Mouse (Mus musculus): ENCODE results near the gene Gabrb3.

Gabrb3 gene

GRCm38 (mm10) chr7:57419392-57419791 lies at the start of gene Gabrb3:
Gabrb3 (plus strand) TSS chr7:57419692.
- no peak for DNase-seq (ENCODE audit: low spot score in 2 of 2)

- DNase-seq (ENCODE audit: low spot score in 2 of 2) = peak in 1 of 2 experiments; percentile 72
Measured at GRCm38 (mm10) chr7:57384112-57384511, 35.4 kb upstream of the Gabrb3 start.

GRCm38 (mm10) chr7:57386517-57387340 lies 32.8 kb upstream of the Gabrb3 start, which contains the start of gene Gabrg3:
Gabrg3 (minus strand) TSS chr7:57387188.
- peak in 1 of 2 experiments; percentile 47 for DNase-seq (ENCODE audit: low spot score in 2 of 2)

DNA sequence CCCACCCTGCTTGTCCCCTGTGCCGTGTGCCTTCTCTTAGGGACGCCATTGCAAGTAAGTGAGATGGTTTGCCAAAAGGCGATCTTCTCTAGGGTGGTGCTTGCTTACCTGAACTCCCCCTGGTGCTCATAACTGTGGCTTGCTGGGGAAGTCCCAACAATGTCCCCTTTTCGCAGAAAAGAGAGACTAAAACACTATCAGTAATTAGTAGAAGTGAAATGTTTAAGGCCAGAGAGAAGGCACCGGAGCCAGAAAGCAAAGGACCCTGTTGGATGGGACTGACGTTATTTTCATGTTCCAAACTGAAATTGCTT lies 32.2 kb upstream of the Gabrb3 start:
- no peak for DNase-seq (ENCODE audit: low spot score in 2 of 2)

DNA sequence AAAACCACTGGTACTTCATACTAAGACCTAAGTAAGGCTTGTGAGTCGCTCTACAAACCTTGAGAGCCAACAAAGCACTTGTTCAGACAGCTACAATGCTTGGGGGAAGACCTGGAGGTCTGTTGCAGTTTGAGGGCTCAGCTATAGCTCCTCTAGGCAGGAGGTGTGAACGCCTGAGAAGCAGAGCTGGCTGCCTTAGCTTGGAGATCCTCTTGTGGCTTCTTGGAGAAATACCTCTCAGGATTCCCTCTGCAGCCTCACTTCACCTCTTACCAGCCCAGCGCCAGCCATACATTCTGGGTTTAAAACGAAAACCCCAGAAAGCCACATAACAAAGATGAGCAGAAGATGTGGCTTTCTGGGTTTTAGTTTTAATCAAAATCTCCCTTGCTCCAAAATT lies 29.4 kb upstream of the Gabrb3 start:
- DNase-seq (ENCODE audit: low spot score in 2 of 2) = no peak

GRCm38 (mm10) chr7:57393551-57393950 lies 25.9 kb upstream of the Gabrb3 start:
- DNase-seq (ENCODE audit: low spot score in 2 of 2) = no peak

GRCm38 (mm10) chr7:57411163-57411562 lies 8.3 kb upstream of the Gabrb3 start:
- no peak for DNase-seq (ENCODE audit: low spot score in 2 of 2)

GRCm38 (mm10) chr7:57412896-57413295 lies 6.6 kb upstream of the Gabrb3 start:
- no peak for DNase-seq (ENCODE audit: low spot score in 2 of 2)

- DNase-seq (ENCODE audit: low spot score in 2 of 2) = no peak
Measured at GRCm38 (mm10) chr7:57421044-57421443, 1.6 kb downstream of the Gabrb3 start.

GRCm38 (mm10) chr7:57422675-57423074 lies 3.2 kb downstream of the Gabrb3 start:
- peak in 1 of 2 experiments; percentile 27 for DNase-seq (ENCODE audit: low spot score in 2 of 2)

GRCm38 (mm10) chr7:57448239-57448638 lies 28.7 kb downstream of the Gabrb3 start:
- no peak for DNase-seq (ENCODE audit: low spot score in 2 of 2)

GRCm38 (mm10) chr7:57460354-57460753 lies 40.9 kb downstream of the Gabrb3 start:
- no peak for DNase-seq (ENCODE audit: low spot score in 2 of 2)

DNA sequence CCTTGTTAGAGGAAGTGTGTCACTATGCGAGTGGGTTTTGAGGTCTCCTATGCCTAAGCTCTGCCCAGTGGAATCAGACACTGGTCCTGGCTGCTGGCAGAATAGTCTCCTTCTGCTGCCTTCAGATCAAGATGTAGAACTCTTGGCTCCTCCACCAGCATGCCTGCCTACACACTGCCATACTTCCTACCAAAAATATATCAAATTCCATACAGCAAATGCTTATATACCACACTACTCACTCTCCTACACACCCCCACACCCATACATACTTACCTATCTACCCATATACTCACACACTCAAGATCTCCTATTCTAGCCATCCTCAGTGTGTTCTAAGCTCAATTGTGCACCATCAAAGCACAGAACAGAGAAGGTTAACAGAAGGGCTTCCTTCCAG lies 51.8 kb downstream of the Gabrb3 start:
- no peak for DNase-seq (ENCODE audit: low spot score in 2 of 2)

GRCm38 (mm10) chr7:57473811-57474525 lies 54.5 kb downstream of the Gabrb3 start:
- peak; percentile 62 to 84 for DNase-seq (ENCODE audit: low spot score in 2 of 2)

DNA sequence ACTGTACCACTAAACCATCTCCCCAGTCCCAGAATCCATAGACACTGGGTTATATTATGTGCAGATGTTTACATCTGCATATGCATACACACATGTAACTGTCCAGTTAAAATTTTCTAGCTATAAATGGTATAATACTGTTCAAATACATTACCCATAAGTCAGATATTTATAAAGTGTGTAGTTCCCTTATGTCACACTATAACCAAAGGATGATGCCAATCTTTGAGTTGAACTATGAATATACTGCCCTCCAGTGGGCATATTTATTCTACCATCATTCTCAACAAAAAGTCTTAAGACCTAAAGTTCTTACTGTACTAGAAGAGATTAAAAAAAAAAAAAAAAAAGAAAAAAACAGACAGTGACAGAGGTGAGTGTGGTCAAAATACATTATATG lies 63.4 kb downstream of the Gabrb3 start:
- DNase-seq (ENCODE audit: low spot score in 2 of 2) = no peak

GRCm38 (mm10) chr7:57486907-57487306 lies 67.4 kb downstream of the Gabrb3 start:
- DNase-seq (ENCODE audit: low spot score in 2 of 2) = no peak

DNA sequence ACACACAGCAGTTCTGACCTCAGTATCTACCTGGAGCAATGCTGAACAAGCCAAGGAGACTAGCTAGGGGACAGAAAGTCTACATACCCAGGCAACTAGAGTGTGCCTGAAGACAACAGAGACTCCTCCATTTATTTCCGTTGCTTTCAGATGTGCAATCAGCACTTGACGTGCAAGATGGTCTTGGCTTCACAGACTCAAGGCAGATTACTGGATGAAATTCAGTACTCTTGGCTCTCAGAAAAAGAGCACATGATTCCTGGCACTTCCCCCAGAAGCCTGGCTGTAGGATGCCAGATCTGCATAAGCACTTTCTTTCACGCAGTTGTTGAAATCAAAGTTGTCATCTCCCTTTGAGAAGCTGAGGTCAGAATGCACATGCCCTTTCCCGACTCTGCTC lies 72.3 kb downstream of the Gabrb3 start:
- peak; percentile 42 to 76 for DNase-seq (ENCODE audit: low spot score in 2 of 2)

- DNase-seq (ENCODE audit: low spot score in 2 of 2) = no peak
Measured at GRCm38 (mm10) chr7:57502809-57503208, 83.3 kb downstream of the Gabrb3 start.

- peak; percentile 27 to 31 for DNase-seq (ENCODE audit: low spot score in 2 of 2)
Measured at GRCm38 (mm10) chr7:57508860-57509632, 89.6 kb downstream of the Gabrb3 start.

DNA sequence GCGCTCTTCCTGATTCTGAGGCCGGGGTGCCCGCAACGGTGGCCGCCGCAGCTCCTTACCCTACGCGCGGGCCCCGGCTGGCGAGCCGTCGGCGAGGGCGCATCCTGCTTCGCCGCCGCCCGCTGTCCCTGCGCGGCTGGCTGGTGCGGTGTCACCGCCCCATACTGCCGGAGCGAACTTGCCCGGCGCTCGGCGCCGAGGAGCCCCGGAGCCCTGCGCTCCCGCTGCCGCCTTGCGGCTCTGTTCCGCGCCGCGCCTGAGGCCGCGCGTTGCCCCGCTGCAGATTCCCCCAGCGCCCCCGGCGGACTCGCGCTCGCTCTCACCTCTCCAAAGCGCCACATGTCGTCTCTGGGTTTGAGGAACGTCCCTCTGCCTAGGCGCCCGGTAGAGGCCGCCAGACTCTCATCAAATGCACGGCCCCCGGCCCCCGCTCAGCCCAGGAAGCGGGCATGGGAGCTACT lies 90.2 kb downstream of the Gabrb3 start, which contains the start of gene Gabra5:
Gabra5 (minus strand) TSS at position 379 of the 461 bp plus-strand sequence.
- DNase-seq (ENCODE audit: low spot score in 2 of 2) = peak; percentile 71 to 72

DNA sequence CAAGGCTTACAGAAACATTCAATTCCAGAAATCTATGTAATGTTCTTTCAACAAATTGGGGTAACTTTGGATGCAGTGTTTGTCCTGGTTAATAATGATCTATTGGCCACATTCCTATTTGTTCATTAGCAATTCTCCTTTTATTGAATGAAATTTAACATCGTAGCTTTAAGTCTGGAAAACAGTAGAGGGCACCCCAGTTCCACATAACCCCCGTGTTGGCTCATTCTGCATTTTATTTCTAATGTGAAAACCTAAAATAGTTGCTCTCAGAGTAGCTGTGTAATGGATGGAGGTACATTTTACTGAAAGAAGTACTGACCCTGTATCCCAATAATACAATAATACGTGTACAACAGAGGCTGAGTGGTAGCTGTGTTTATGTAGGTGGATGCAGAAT lies 93.5 kb downstream of the Gabrb3 start:
- peak in 1 of 2 experiments; percentile 73 for DNase-seq (ENCODE audit: low spot score in 2 of 2)

- no peak for DNase-seq (ENCODE audit: low spot score in 2 of 2)
Measured at GRCm38 (mm10) chr7:57529451-57529850, 110.0 kb downstream of the Gabrb3 start.
